Mouse (Mus musculus): ENCODE data around the gene Etv6. TPM values are rescaled to one million over a fixed set of nuclear protein-coding genes. Genes with fewer than 3 reads are reported as not detected.

The Etv6 gene
- total and polyA plus RNA-seq, 3 experiments, result 10.4 to 58.9 (median 28.9) TPM

- Histone ChIP-seq H3K4me3 (ENCODE audit: low read depth, low read length) (no peak overlapping the region), H3K36me3 (replicated peaks) (peaks cover 82% of the 10 kb centered on the region), H3K9me3 (replicated peaks) (no peaks in the 10 kb centered on the region), H3K4me1 (ENCODE audit: insufficient read depth, low read depth, low read length) (peaks cover 26% of the 10 kb centered on the region), H3K27me3 (ENCODE audit: insufficient read depth, low read length) (no peaks in the 10 kb centered on the region)
- no peak for TF ChIP-seq TAL1 (conservative IDR thresholded peaks at IDR 0.05; ENCODE audit: low read depth, low read length)
- no peak for TF ChIP-seq GATA1 (IDR thresholded peaks at IDR 0.05; ENCODE audit: borderline replicate concordance, low read length)
- no peak for TF ChIP-seq GATA2 (IDR thresholded peaks at IDR 0.05; ENCODE audit: borderline replicate concordance, low read depth, low read length)
- no peak for TF ChIP-seq CTCF (IDR thresholded peaks at IDR 0.05; ENCODE audit: low read depth, low read length)
- TF ChIP-seq POLR2AphosphoS5 (IDR thresholded peaks at IDR 0.05; ENCODE audit: insufficient replicate concordance, low read depth, low read length), result no peak
- ATAC-seq (ENCODE audit: extremely low read depth, insufficient number of reproducible peaks, low FRiP score, poor library complexity, severe bottlenecking), result no peak
- no peak for DNase-seq (ENCODE audit: low spot score)
Observed at GRCm38 (mm10) chr6:134143649-134144097, 108.2 kb downstream of the Etv6 start.

GRCm38 (mm10) chr6:134144231-134145130 lies 109.0 kb downstream of the Etv6 start:
- DNase-seq (ENCODE audit: low spot score), result no peak
- H3K9me3 ChIP-seq (replicated peaks), result no peaks in the 10 kb centered on the region
- peak; percentile 24; the same call in 1 of the 2 replicates for ATAC-seq (ENCODE audit: extremely low read depth, insufficient number of reproducible peaks, low FRiP score, poor library complexity, severe bottlenecking)
- H3K4me1 ChIP-seq (ENCODE audit: insufficient read depth, low read depth, low read length), result peaks cover 26% of the 10 kb centered on the region
- H3K27me3 ChIP-seq (ENCODE audit: insufficient read depth, low read length), result no peaks in the 10 kb centered on the region
- H3K36me3 ChIP-seq (replicated peaks), result peaks cover 83% of the 10 kb centered on the region
- TF ChIP-seq TAL1 (conservative IDR thresholded peaks at IDR 0.05; ENCODE audit: low read depth, low read length) (no peak), POLR2AphosphoS5 (IDR thresholded peaks at IDR 0.05; ENCODE audit: insufficient replicate concordance, low read depth, low read length) (no peak), GATA2 (IDR thresholded peaks at IDR 0.05; ENCODE audit: borderline replicate concordance, low read depth, low read length) (no peak), CTCF (IDR thresholded peaks at IDR 0.05; ENCODE audit: low read depth, low read length) (no peak), GATA1 (IDR thresholded peaks at IDR 0.05; ENCODE audit: borderline replicate concordance, low read length) (no peak)
- no peak overlapping the region for H3K4me3 ChIP-seq (ENCODE audit: low read depth, low read length)

- Histone ChIP-seq H3K4me3 (ENCODE audit: low read depth, low read length) (no peak overlapping the region), H3K4me1 (ENCODE audit: insufficient read depth, low read depth, low read length) (peaks cover 18% of the 10 kb centered on the region; the same call in 1 of the 2 replicates), H3K27me3 (ENCODE audit: insufficient read depth, low read length) (no peaks in the 10 kb centered on the region), H3K36me3 (replicated peaks) (peaks cover 89% of the 10 kb centered on the region), H3K9me3 (replicated peaks) (no peaks in the 10 kb centered on the region)
- ATAC-seq (ENCODE audit: extremely low read depth, insufficient number of reproducible peaks, low FRiP score, poor library complexity, severe bottlenecking) (no peak), DNase-seq (ENCODE audit: low spot score) (no peak)
- no peak for TF ChIP-seq CTCF (IDR thresholded peaks at IDR 0.05; ENCODE audit: low read depth, low read length)
- no peak for TF ChIP-seq GATA1 (IDR thresholded peaks at IDR 0.05; ENCODE audit: borderline replicate concordance, low read length)
- no peak for TF ChIP-seq GATA2 (IDR thresholded peaks at IDR 0.05; ENCODE audit: borderline replicate concordance, low read depth, low read length)
- no peak for TF ChIP-seq TAL1 (conservative IDR thresholded peaks at IDR 0.05; ENCODE audit: low read depth, low read length)
- TF ChIP-seq POLR2AphosphoS5 (IDR thresholded peaks at IDR 0.05; ENCODE audit: insufficient replicate concordance, low read depth, low read length), result no peak
Observed at GRCm38 (mm10) chr6:134147596-134148442, 112.3 kb downstream of the Etv6 start.

- Histone ChIP-seq H3K36me3 (replicated peaks) (peaks cover 83% of the 10 kb centered on the region), H3K4me1 (ENCODE audit: insufficient read depth, low read depth, low read length) (peaks cover 13% of the 10 kb centered on the region; the same call in 1 of the 2 replicates), H3K4me3 (ENCODE audit: low read depth, low read length) (no peak overlapping the region), H3K9me3 (replicated peaks) (no peaks in the 10 kb centered on the region), H3K27me3 (ENCODE audit: insufficient read depth, low read length) (no peaks in the 10 kb centered on the region)
- DNase-seq (ENCODE audit: low spot score), result no peak
- no peak for ATAC-seq (ENCODE audit: extremely low read depth, insufficient number of reproducible peaks, low FRiP score, poor library complexity, severe bottlenecking)
- TF ChIP-seq CTCF (IDR thresholded peaks at IDR 0.05; ENCODE audit: low read depth, low read length), result no peak
- no peak for TF ChIP-seq POLR2AphosphoS5 (IDR thresholded peaks at IDR 0.05; ENCODE audit: insufficient replicate concordance, low read depth, low read length)
- TF ChIP-seq TAL1 (conservative IDR thresholded peaks at IDR 0.05; ENCODE audit: low read depth, low read length), result no peak
- no peak for TF ChIP-seq GATA2 (IDR thresholded peaks at IDR 0.05; ENCODE audit: borderline replicate concordance, low read depth, low read length)
- TF ChIP-seq GATA1 (IDR thresholded peaks at IDR 0.05; ENCODE audit: borderline replicate concordance, low read length), result no peak
Observed at GRCm38 (mm10) chr6:134148443-134148942, 113.0 kb downstream of the Etv6 start.

- Histone ChIP-seq H3K27me3 (ENCODE audit: insufficient read depth, low read length) (no peaks in the 10 kb centered on the region), H3K9me3 (replicated peaks) (no peaks in the 10 kb centered on the region), H3K4me1 (ENCODE audit: insufficient read depth, low read depth, low read length) (peaks cover 3% of the 10 kb centered on the region; the same call in 1 of the 2 replicates), H3K36me3 (replicated peaks) (peaks cover 83% of the 10 kb centered on the region), H3K4me3 (ENCODE audit: low read depth, low read length) (no peak overlapping the region)
- no peak for DNase-seq (ENCODE audit: low spot score)
- TF ChIP-seq TAL1 (conservative IDR thresholded peaks at IDR 0.05; ENCODE audit: low read depth, low read length), result no peak
- no peak for TF ChIP-seq GATA2 (IDR thresholded peaks at IDR 0.05; ENCODE audit: borderline replicate concordance, low read depth, low read length)
- TF ChIP-seq POLR2AphosphoS5 (IDR thresholded peaks at IDR 0.05; ENCODE audit: insufficient replicate concordance, low read depth, low read length), result no peak
- TF ChIP-seq GATA1 (IDR thresholded peaks at IDR 0.05; ENCODE audit: borderline replicate concordance, low read length), result no peak
- no peak for TF ChIP-seq CTCF (IDR thresholded peaks at IDR 0.05; ENCODE audit: low read depth, low read length)
- no peak for ATAC-seq (ENCODE audit: extremely low read depth, insufficient number of reproducible peaks, low FRiP score, poor library complexity, severe bottlenecking)
Observed at GRCm38 (mm10) chr6:134149606-134150005, 114.1 kb downstream of the Etv6 start.

Measured in G1E (cell line).